Mouse (Mus musculus): ENCODE results near the gene Cby3. TPM values are rescaled to one million over a fixed set of nuclear protein-coding genes. Genes with fewer than 3 reads are reported as not detected.

The Cby3 gene
- not detected in 2 replicates for total RNA-seq (2012; rRNA removed)
- total RNA-seq (2014; rRNA removed) = not detected in 2 replicates
- polyA plus RNA-seq (2012; ENCODE audit: insufficient read length, low read depth) = not detected in 2 replicates

DNA sequence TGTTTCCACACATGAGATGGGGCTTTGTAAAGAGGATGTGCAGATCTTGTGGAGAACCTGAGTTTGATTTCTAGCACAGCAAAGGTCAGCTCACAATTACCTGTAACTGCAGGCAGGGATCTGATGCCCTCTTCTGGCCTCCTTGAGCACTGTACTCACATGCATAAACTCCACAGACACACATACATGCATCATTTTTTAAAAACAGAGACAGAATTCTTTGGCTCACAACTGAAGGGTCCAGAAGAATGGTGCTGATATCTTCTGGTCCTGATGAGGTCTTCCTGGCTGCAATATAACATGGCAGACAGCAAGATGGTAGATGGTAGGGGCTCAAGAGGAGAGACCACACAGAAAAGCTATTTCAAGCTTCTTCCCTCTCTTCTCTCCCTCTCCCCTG is at the start of gene Cby3:
Cby3 (plus strand) TSS at position 301 of the 400 bp plus-strand sequence.
- Histone ChIP-seq H3K27me3 (replicated peaks) (no peaks in the 10 kb centered on the region), H3K4me2 (ENCODE audit: insufficient read depth, low read depth, poor library complexity, severe bottlenecking) (no peak within 1 kb of the TSS), H3K9me3 (replicated peaks; ENCODE audit: low read length) (peaks cover 7% of the 10 kb centered on the region), H3K79me2 (replicated peaks; ENCODE audit: control insufficient read depth, extremely low read depth, insufficient read depth, poor library complexity, severe bottlenecking) (no peaks in the 10 kb centered on the region), H3K4me1 (ENCODE audit: control insufficient read depth in 1 of 2, insufficient read depth in 2 of 2) (no peaks in the 10 kb centered on the region), H3K4me3 (replicated peaks in 1 of 3; ENCODE audit: low read depth in 2 of 3, low read length in 2 of 3, poor library complexity in 1 of 3) (no peak within 1 kb of the TSS), H3K9ac (ENCODE audit: insufficient read depth, low read depth) (no peak within 1 kb of the TSS), H3K27ac (ENCODE audit: insufficient read depth, low read depth) (no peak within 1 kb of the TSS), H3K36me3 (replicated peaks in 1 of 2; ENCODE audit: control insufficient read depth in 1 of 2, insufficient read depth in 1 of 2, low read length in 1 of 2) (no peaks in the 10 kb centered on the region)
- TF ChIP-seq UBTF (IDR thresholded peaks at IDR 0.05; ENCODE audit: low read depth, low read length) (no peak), GABPA (IDR thresholded peaks at IDR 0.05; ENCODE audit: insufficient replicate concordance, low read depth, low read length) (no peak), RAD21 (IDR thresholded peaks at IDR 0.05; ENCODE audit: low read depth, low read length) (peak; percentile 11)
- dilution Hi-C loops (cut with MboI; ENCODE audit: extremely low pct_ligation_motif_present, extremely low pct_unique_long_range_greater_than_20kb, low sequenced_read_pairs) (no loop called here), in situ Hi-C loops (cut with MboI; ENCODE audit: low pct_ligation_motif_present, low pct_unique_long_range_greater_than_20kb, low sequenced_read_pairs) (no loop called here)
- DNase-seq (ENCODE audit: extremely low read depth) = no peak

- H3K27ac ChIP-seq (ENCODE audit: insufficient read depth, low read depth) = peak overlapping the region; percentile 59
- peaks cover 33 to 84% of the 10 kb centered on the region in 2 experiments for H3K36me3 ChIP-seq (replicated peaks in 1 of 2; ENCODE audit: control insufficient read depth in 1 of 2, insufficient read depth in 1 of 2, low read length in 1 of 2)
- peaks cover 0 to 37% of the 10 kb centered on the region in 2 experiments; a peak in 2 of 4 replicates for H3K4me1 ChIP-seq (ENCODE audit: control insufficient read depth in 1 of 2, insufficient read depth in 2 of 2)
- H3K4me3 ChIP-seq (replicated peaks in 1 of 3; ENCODE audit: low read depth in 2 of 3, low read length in 2 of 3, poor library complexity in 1 of 3) = no peak overlapping the region
- no peak for DNase-seq (ENCODE audit: extremely low read depth)
- no peak overlapping the region for H3K4me2 ChIP-seq (ENCODE audit: insufficient read depth, low read depth, poor library complexity, severe bottlenecking)
- in situ Hi-C loops (cut with MboI; ENCODE audit: low pct_ligation_motif_present, low pct_unique_long_range_greater_than_20kb, low sequenced_read_pairs) (no loop called here), dilution Hi-C loops (cut with MboI; ENCODE audit: extremely low pct_ligation_motif_present, extremely low pct_unique_long_range_greater_than_20kb, low sequenced_read_pairs) (no loop called here)
- TF ChIP-seq SIN3A (IDR thresholded peaks at IDR 0.05; ENCODE audit: low read length) (no peak), CHD1 (IDR thresholded peaks at IDR 0.05; ENCODE audit: low read depth, low read length) (0 out of 2 replicates have a peak, but pooled peaks have one; percentile 57), IRF4 (IDR thresholded peaks at IDR 0.05; ENCODE audit: low read depth, low read length) (0 out of 2 replicates have a peak, but pooled peaks have one; percentile 12), POLR2AphosphoS2 (IDR thresholded peaks at IDR 0.05; ENCODE audit: low read depth, low read length) (0 out of 2 replicates have a peak, but pooled peaks have one; percentile 56), ELF1 (IDR thresholded peaks at IDR 0.05; ENCODE audit: low read depth, low read length) (no peak), HCFC1 (IDR thresholded peaks at IDR 0.05; ENCODE audit: low read depth, low read length) (no peak), JUND (conservative IDR thresholded peaks at IDR 0.05; ENCODE audit: low read depth, low read length) (no peak), ZKSCAN1 (IDR thresholded peaks at IDR 0.05; ENCODE audit: borderline replicate concordance, low read depth, low read length) (no peak), ZMIZ1 (IDR thresholded peaks at IDR 0.05; ENCODE audit: low read depth, low read length) (no peak), JUN (IDR thresholded peaks at IDR 0.05; ENCODE audit: insufficient read depth, low read depth, low read length) (no peak), MYC (IDR thresholded peaks at IDR 0.05; ENCODE audit: low read depth, low read length) (no peak), NELFE (IDR thresholded peaks at IDR 0.05; ENCODE audit: low read depth, low read length) (no peak), RCOR1 (conservative IDR thresholded peaks at IDR 0.05; ENCODE audit: low read depth, low read length) (no peak)
- H3K9me3 ChIP-seq (replicated peaks; ENCODE audit: low read length) = no peaks in the 10 kb centered on the region
- peaks cover 84% of the 10 kb centered on the region for H3K79me2 ChIP-seq (replicated peaks; ENCODE audit: control insufficient read depth, extremely low read depth, insufficient read depth, poor library complexity, severe bottlenecking)
- no peak overlapping the region for H3K9ac ChIP-seq (ENCODE audit: insufficient read depth, low read depth)
- H3K27me3 ChIP-seq (replicated peaks) = no peaks in the 10 kb centered on the region
Measured at GRCm38 (mm10) chr11:50312803-50313202, 41.5 kb upstream of the Cby3 start.

Data from CH12.LX (cell line).